Mouse (Mus musculus) forebrain, embryonic 12.5 days (tissue): ENCODE results near the gene Cenpm. TPM values are rescaled to one million over a fixed set of nuclear protein-coding genes. Genes with fewer than 3 reads are reported as not detected.
A peak's percentile ranks its signal among the peaks of the same experiment; 100 is the strongest.

ENCODE experiments used
- ATAC-seq: fragments of 200-750 bp; cut with Nextera tagmentation; 2 replicates; pipeline ENCODE4 v1.8.0; 2017; ENCODE audit warnings: moderate TSS enrichment; ENCODE audit not compliant: low FRiP score
- H3K27ac ChIP-seq: fragments of 300-500 bp; sonication (generic); 2 replicates; pipeline ENCODE4 v1.5.1; 2016; ENCODE audit warnings: mild to moderate bottlenecking
- H3K27me3 ChIP-seq: fragments of 300-500 bp; sonication (generic); 2 replicates; pipeline ENCODE4 v1.6.1; 2016; ENCODE audit warnings: mild to moderate bottlenecking
- H3K36me3 ChIP-seq: fragments of 300-500 bp; sonication (generic); replicated peaks from 2 replicates; pipeline ENCODE4 v1.6.1; 2016; ENCODE audit warnings: mild to moderate bottlenecking
- H3K4me1 ChIP-seq: fragments of 300-500 bp; sonication (generic); 2 replicates; pipeline ENCODE4 v1.6.1; 2016
- H3K4me2 ChIP-seq: fragments of 300-500 bp; sonication (generic); 2 replicates; pipeline ENCODE4 v1.6.1; 2016; ENCODE audit warnings: mild to moderate bottlenecking, moderate library complexity
- H3K4me3 ChIP-seq: fragments of 300-500 bp; sonication (generic); replicated peaks from 2 replicates; pipeline ENCODE4 v1.5.1; 2016; ENCODE audit warnings: mild to moderate bottlenecking
- H3K9ac ChIP-seq: fragments of 300-500 bp; sonication (generic); 2 replicates; pipeline ENCODE4 v1.6.1; 2016; ENCODE audit warnings: mild to moderate bottlenecking
- H3K9me3 ChIP-seq: fragments of 300-500 bp; sonication (generic); 2 replicates; pipeline ENCODE4 v1.6.1; 2016
- WGBS: fragments of 180-500 bp; shearing (Covaris S2); methylation state at CpG from one replicate; pipeline ENCODE4 v1.1.7; 2016; 5-methylcytosine and 5-hydroxymethylcytosine counted together
- polyA plus RNA-seq: library from polyadenylated mRNA; unstranded; fragments of >200 nt; fragmentation: Nextera tagmentation; extraction: Ambion mirVana; gene quantifications from 2 replicates; pipeline ENCODE4 v1.2.1, GENCODE M21; 2016

Gene Cenpm
- polyA plus RNA-seq, 1 experiment from 2014 or later = 86.4 TPM

DNA sequence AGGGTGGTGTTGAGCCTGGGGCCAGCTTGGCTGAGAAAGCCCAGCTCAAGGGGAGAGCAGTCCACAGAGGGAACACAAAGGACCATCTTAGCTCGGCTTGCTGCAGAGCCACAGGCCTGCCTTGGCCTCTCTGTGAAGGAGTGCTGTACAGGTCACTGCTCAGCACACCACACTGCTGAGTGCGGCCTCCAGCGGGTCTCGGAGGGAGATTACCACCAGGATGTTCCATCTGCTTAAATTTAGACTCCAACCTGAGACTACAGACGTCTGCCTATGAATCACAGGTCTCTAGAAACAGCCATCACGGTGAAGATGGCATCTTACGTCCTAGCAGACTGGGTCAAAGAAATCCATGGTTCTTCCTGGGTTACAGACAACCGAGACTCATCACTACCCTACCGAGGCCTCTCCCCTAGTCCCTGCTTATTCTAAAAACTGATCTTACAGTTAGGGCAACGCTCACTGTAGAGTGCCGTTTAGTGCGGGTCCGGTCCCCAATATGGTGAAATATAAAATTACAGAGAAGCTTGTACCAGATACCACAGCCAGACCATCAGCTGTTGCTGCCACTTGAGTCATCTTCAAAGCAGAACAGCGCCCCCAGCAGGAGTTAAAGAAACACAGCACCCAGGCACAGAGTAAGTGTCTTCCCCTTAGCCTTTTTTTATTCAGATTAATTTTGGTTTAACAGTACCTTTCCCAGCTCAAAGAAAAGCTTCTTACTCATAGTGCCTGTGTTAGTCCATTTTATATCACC is 23.3 kb downstream of the Cenpm start:
- peak overlapping the region; percentile 12; the same call in 1 of the 2 replicates for H3K9ac ChIP-seq
- 66% methylated on average over 14 of the region's 14 CpGs for WGBS
- no peaks in the 10 kb centered on the region for H3K36me3 ChIP-seq
- H3K4me2 ChIP-seq = no peak overlapping the region
- peaks cover 61% of the 10 kb centered on the region for H3K27me3 ChIP-seq
- no peak overlapping the region for H3K27ac ChIP-seq
- H3K4me1 ChIP-seq = peaks cover 39% of the 10 kb centered on the region
- no peak for ATAC-seq
- no peak overlapping the region for H3K4me3 ChIP-seq
- no peaks in the 10 kb centered on the region for H3K9me3 ChIP-seq

DNA sequence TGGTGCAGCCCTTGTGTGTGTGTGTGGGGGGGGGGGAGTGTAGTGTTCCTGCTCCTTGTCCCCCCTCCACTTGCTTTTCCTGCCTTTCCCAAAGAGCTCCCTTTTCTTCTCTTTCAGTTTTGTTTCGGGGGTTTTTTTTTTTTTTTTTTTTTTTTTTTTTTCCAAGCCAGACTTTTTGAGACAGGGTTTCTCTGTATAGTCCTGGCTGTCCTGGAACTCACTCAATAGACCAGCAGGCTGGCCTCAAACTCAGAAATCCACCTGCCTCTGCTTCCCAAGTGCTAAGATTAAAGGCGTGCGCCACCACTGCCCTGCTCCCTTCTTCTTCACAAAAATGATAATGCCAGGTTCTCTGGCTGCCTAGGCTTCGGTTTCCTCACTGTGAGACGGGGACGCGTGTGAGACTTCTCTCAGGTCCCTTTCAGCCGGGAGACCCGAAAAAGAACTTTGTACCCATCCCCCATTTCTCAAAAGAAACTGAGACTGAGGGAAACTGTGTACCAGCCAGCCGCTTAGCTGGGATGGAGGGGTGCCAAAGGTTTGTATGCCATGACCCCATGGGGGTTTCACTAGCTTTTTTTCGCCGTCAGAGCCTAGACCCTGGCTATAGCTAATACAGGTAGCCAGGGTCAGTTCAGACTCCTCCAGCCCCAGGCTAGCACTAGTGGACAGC is 24.4 kb downstream of the Cenpm start:
- no peak overlapping the region for H3K27ac ChIP-seq
- H3K27me3 ChIP-seq = peaks cover 63% of the 10 kb centered on the region
- H3K4me3 ChIP-seq = no peak overlapping the region
- no peak for ATAC-seq
- peaks cover 48% of the 10 kb centered on the region for H3K4me1 ChIP-seq
- no peaks in the 10 kb centered on the region for H3K36me3 ChIP-seq
- WGBS = 52% methylated on average over 11 of the region's 12 CpGs
- no peaks in the 10 kb centered on the region for H3K9me3 ChIP-seq
- H3K9ac ChIP-seq = no peak overlapping the region
- H3K4me2 ChIP-seq = no peak overlapping the region

DNA sequence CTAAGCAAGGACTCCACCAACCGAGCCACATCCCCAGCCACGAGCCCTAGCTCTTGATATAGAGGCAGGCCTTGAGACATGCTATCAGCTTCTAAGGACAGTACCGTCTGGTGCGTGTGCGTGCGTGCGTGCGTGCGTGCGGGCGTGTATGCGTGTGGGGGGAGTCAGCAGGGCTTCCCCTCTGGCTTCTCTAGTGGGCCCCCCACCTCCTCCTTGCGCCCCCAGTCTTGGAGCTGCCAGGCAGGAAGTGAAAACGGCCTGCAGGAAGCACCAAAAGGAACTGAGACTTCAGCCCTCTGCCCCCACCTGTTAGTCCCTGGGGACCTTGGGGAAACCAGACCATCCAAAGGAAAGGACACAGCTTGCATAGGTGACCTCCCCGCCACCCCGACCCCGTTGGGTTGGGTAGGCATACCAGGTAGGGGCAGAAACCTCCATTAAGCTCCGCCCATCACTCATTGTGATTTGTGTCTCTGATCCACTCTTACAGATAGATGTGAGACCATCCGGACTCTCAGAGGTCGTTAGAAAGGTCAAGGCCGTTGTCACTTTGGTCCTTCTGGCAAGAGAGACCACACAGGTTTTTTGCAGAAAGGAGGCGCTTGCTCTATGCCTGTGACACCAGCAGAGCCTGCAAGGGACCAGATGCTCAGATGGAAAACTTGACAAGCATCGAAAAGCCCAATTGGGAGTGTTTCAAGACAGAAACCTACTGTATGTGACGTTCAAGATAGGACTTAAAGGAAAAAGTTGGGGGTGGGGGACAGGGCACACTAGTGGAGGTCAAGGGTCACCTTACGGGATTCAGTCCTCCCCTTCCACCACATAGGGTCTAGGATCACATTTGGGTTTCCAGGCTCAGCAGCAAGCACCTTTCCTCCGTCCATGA is 25.5 kb downstream of the Cenpm start:
- Histone ChIP-seq H3K36me3 (no peaks in the 10 kb centered on the region), H3K4me3 (no peak overlapping the region), H3K4me2 (no peak overlapping the region), H3K27ac (no peak overlapping the region), H3K27me3 (peaks cover 63% of the 10 kb centered on the region), H3K9me3 (no peaks in the 10 kb centered on the region), H3K9ac (no peak overlapping the region), H3K4me1 (peaks cover 41% of the 10 kb centered on the region)
- ATAC-seq = no peak
- 84% methylated on average over 26 of the region's 26 CpGs for WGBS

DNA sequence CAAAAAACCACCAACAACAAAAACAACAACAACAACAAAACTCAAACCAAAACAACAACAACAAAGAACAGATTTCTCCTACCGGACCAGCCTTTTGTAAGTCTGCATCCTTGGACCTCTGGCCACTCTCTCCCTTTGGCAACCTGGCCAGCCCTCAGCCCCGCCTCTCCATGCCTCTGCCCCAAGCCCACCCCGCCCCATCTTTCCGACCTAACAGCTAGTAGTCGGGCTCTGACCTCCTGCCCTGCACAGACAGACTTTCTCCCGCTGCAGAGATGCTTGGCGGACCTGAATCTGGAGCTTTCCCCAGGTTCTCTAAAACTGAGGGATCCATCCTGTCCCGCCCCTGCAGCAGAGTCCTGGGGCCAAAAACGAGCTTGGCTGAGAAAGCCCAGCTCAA is 26.6 kb downstream of the Cenpm start:
- Histone ChIP-seq H3K4me3 (no peak overlapping the region), H3K36me3 (no peaks in the 10 kb centered on the region), H3K4me1 (peaks cover 34% of the 10 kb centered on the region), H3K9ac (no peak overlapping the region), H3K4me2 (no peak overlapping the region), H3K27me3 (peaks cover 62% of the 10 kb centered on the region), H3K27ac (no peak overlapping the region), H3K9me3 (no peaks in the 10 kb centered on the region)
- no peak for ATAC-seq
- WGBS = 30% methylated on average over 9 of the region's 9 CpGs

DNA sequence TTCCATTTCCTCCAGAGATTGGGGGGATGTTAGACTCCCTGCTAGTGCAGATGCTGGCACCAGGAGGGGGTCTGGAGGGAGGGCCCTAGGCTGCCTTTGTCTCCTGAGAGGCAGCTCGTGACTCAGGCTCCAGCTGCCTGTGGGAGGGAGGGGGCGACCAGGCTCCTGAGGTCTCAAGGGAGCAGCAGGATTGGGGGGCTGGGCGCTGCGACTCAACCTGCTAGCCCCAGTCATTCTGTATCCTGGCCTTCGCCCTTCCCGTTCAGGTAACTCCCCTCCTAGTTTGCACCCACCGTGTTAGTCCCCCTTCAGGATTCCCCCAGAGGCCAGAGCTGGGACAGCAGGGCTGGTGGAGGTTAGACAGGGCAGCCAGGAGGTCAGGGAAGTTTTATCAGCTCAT is 27.5 kb downstream of the Cenpm start:
- H3K9ac ChIP-seq = 0 out of 2 replicates have a peak overlapping the region, but pooled peaks have one; percentile 12
- H3K4me1 ChIP-seq = peaks cover 42% of the 10 kb centered on the region
- WGBS = 10% methylated on average over 7 of the region's 7 CpGs
- ATAC-seq = no peak
- no peak overlapping the region for H3K27ac ChIP-seq
- H3K4me3 ChIP-seq = no peak overlapping the region
- H3K4me2 ChIP-seq = no peak overlapping the region
- H3K9me3 ChIP-seq = no peaks in the 10 kb centered on the region
- H3K36me3 ChIP-seq = no peaks in the 10 kb centered on the region
- H3K27me3 ChIP-seq = peaks cover 62% of the 10 kb centered on the region

DNA sequence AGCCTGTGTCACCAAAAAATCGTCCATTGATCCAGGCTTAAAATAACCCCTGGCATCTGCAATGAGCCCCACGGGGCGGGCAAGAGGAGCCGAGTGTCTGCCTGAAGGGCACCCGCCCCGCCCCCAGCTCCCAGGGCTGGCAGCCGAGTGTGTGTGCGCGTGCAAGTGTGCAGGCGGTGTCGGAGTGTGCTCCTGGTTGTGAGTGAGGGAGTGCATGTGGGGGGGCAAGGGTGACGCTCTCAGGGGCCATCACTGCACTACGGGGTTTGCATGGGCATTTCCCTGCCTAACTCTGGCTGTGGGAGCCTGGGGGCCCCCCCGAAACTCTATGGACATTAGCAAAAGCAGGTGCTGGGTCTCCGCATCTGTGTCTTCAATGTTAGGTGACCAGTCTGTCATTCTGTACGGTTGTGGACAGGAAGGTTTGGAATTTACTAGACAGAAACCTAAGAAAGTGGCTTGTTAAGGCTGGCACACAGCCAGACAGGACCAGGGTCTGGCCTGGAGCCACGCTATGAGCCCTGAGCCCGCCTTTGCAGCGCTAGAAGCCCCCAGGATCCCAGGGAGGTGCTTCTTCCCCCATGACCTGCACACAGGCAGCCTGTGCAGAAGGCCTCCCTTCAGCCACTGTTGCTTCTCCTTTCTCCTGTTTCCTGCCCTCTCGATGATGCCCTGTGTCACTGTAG is 28.3 kb downstream of the Cenpm start:
- Histone ChIP-seq H3K4me2 (no peak overlapping the region), H3K27me3 (peaks cover 70% of the 10 kb centered on the region), H3K27ac (no peak overlapping the region), H3K36me3 (no peaks in the 10 kb centered on the region), H3K4me3 (no peak overlapping the region), H3K9me3 (no peaks in the 10 kb centered on the region), H3K9ac (no peak overlapping the region), H3K4me1 (peaks cover 49% of the 10 kb centered on the region)
- ATAC-seq = no peak
- WGBS = 41% methylated on average over 20 of the region's 20 CpGs

DNA sequence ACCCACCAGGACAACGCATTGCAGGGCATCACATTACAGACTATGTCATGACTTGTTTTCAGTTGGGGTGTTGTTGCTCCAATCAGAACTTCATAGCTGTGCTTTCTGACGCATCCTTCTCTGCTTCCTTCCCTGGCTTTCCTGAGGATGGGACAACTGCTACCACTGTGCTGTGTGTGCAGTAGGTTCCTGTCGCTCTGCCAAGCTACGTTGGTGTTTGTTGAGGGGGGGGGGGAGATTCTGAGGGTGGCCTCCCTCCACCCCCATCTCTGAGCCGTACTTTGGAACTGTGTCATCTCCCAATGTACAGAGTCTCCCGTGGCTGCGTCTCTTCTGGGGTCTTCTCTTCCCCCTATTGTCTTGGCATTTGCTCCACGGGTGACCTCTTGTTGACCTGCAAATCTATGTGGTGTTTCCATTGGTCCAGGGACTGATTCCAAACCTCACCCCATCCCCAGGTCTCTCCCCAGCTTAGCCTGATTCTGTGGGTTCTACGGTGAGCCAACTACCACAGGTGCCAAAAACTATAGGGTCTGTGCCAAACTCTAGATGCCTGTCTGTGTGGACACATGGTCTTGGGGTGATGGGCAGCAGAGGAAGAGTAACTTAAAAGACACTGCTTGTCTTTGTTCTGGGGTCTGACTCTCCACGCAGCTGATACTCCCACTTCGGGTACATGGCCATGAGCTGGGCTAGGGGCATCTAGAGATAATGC is 29.1 kb downstream of the Cenpm start:
- H3K9me3 ChIP-seq = no peaks in the 10 kb centered on the region
- no peak overlapping the region for H3K4me3 ChIP-seq
- no peak overlapping the region for H3K4me2 ChIP-seq
- H3K36me3 ChIP-seq = no peaks in the 10 kb centered on the region
- no peak overlapping the region for H3K27ac ChIP-seq
- no peak for ATAC-seq
- peaks cover 78% of the 10 kb centered on the region for H3K27me3 ChIP-seq
- H3K4me1 ChIP-seq = peaks cover 43% of the 10 kb centered on the region
- H3K9ac ChIP-seq = no peak overlapping the region
- WGBS = 31% methylated on average over 11 of the region's 11 CpGs

DNA sequence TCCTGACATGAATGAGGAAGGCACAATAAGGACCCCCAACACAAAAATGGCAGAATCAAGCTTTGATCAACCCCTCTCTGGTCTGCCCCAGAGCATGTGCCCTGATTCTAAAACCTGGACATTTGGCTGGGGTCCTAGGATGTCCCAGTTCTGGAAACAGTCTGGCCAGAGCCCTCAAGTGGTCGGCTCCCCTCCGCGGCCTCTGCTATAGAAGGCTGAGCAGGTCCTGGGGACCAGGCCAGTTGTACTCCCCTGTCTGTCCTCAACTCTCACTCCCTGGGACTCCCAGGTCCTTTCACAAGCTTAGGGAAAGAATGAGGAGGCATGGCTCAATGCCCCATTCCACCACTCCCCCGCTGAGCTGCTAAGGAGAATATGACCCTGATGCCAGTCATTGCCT is 31.3 kb downstream of the Cenpm start:
- H3K36me3 ChIP-seq = no peaks in the 10 kb centered on the region
- no peak overlapping the region for H3K27ac ChIP-seq
- no peaks in the 10 kb centered on the region for H3K9me3 ChIP-seq
- no peak overlapping the region; the same call in 1 of the 2 replicates for H3K4me3 ChIP-seq
- peak overlapping the region; percentile 69; the same call in 1 of the 2 replicates for H3K4me2 ChIP-seq
- H3K9ac ChIP-seq = no peak overlapping the region
- peaks cover 35% of the 10 kb centered on the region for H3K4me1 ChIP-seq
- H3K27me3 ChIP-seq = peaks cover 90% of the 10 kb centered on the region
- ATAC-seq = no peak
- WGBS = 9% methylated on average over 4 of the region's 4 CpGs

DNA sequence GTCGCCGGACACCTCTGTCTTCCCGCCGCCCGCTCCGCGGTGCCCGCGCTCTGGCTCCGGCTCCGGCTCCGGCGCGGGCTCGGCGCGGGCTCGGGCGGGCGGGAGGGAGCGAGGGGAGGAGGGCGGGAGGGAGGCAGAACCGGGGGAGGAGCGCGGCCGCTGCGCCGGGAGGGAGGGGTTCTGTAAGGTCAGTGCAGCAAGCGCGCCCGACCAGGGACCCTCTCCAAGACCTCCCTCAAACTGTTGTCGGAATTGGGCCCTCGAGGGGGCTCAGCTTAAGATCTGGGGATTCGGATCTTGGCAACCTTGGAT is 31.8 kb downstream of the Cenpm start, which contains the start of gene Shisa8:
Gene Shisa8 (minus strand): TSS at position 64 of the 312 bp plus-strand sequence.
- H3K9ac ChIP-seq = peak within 1 kb of the TSS; percentile 31
- H3K27ac ChIP-seq = no peak within 1 kb of the TSS
- peak; percentile 8; the same call in 1 of the 2 replicates for ATAC-seq
- peaks cover 36% of the 10 kb centered on the region for H3K4me1 ChIP-seq
- H3K27me3 ChIP-seq = peaks cover 95% of the 10 kb centered on the region
- peak within 1 kb of the TSS; percentile 69 for H3K4me2 ChIP-seq
- peak within 1 kb of the TSS; percentile 47 for H3K4me3 ChIP-seq
- 0% methylated on average over 26 of the region's 34 CpGs for whole genome bisulfite sequencing
- no peaks in the 10 kb centered on the region for H3K9me3 ChIP-seq
- no peaks in the 10 kb centered on the region for H3K36me3 ChIP-seq

DNA sequence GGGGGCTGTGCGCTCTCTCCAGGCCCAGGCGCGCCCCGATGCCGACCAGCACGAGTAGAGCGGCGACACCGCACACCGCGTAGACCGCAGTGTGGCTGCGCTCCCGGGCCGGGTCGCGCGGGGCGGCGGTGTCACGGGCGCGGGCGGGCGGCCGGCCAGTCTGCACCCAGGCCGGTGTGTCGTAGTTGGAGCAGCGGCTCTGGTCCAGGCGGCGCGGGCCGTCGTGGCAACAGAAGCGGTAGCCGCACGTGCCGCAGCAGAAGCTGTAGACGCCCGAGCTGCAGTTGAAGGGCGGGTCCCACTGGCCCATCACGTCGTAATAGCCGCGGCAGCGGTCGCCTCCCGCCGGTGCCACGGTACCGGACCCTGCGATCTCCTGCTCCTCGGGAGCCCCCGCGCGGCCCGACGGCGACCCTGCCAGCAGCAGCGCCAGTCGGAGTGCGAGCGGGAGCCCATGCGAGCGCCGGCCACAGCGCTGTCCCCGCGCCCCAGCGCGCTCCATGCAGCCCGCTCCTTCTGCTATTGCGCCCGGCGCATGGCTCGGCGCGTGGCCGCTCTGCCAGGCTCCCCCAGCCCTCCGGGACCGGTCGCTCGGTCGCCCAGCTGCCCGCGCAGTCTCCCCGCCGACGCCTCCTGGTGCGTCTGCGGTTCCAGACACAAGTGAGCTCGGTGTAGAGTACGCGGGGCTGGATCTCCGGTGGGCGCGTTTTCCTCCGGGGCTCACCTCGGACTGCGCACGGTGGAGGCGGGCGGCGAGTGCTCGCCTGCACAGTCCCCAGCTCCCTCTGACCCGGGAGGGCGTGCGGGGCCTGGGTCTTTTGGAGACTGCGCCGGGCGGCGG is 32.4 kb downstream of the Cenpm start:
- peak overlapping the region; percentile 47 for H3K4me3 ChIP-seq
- H3K36me3 ChIP-seq = no peaks in the 10 kb centered on the region
- peaks cover 40% of the 10 kb centered on the region for H3K4me1 ChIP-seq
- H3K9me3 ChIP-seq = no peaks in the 10 kb centered on the region
- H3K27ac ChIP-seq = no peak overlapping the region
- WGBS = under 1% methylated on average over 89 of the region's 112 CpGs
- peak; percentile 30 for ATAC-seq
- peak overlapping the region; percentile 69 for H3K4me2 ChIP-seq
- H3K27me3 ChIP-seq = peaks cover 98% of the 10 kb centered on the region
- H3K9ac ChIP-seq = peak overlapping the region; percentile 31

DNA sequence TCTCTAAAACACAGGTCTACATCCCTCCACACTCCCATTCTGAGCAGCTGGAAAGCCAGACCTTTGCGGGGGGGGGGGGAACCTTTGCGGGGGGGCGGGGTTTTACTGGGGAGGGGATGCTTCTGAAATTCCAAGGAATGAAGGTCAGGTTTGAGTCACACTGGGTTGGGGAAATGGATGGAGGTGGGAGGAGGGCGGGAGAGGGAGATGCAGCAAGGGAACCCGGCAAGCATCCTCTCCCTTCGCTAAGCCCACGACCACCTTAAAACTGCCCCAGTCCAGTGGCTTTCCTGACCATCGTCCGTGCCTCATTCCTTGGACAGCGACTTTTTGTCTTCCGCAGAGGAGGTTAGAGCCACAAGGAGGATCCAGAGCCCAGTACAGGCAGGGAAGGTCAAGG is 33.3 kb downstream of the Cenpm start:
- no peak overlapping the region for H3K27ac ChIP-seq
- H3K27me3 ChIP-seq = peaks cover 98% of the 10 kb centered on the region
- no peaks in the 10 kb centered on the region for H3K9me3 ChIP-seq
- H3K4me1 ChIP-seq = peaks cover 40% of the 10 kb centered on the region
- WGBS = 3% methylated on average over 11 of the region's 11 CpGs
- H3K36me3 ChIP-seq = peaks cover 5% of the 10 kb centered on the region
- ATAC-seq = no peak
- 0 out of 2 replicates have a peak overlapping the region, but pooled peaks have one; percentile 31 for H3K9ac ChIP-seq
- H3K4me2 ChIP-seq = peak overlapping the region; percentile 69
- H3K4me3 ChIP-seq = peak overlapping the region; percentile 47
